Mouse (Mus musculus): Measurements from ENCODE around the gene Olfr715. TPM values are rescaled to one million over a fixed set of nuclear protein-coding genes. Genes with fewer than 3 reads are reported as not detected.
"Not testable (repeated sequence)": the region's sequence is repeated elsewhere in the genome, so short reads cannot be mapped to it uniquely, and the experiment has no call there.

Gene Olfr715
- polyA plus RNA-seq (2012; ENCODE audit: insufficient read depth, insufficient read length, missing spikeins) = not detected in 2 replicates

- H3K27ac ChIP-seq (replicated peaks; ENCODE audit: low read depth, low read length); H3K4me1 ChIP-seq (ENCODE audit: control insufficient read depth, insufficient read depth, insufficient read length, low read length); H3K4me3 ChIP-seq (ENCODE audit: insufficient read depth, low read depth, low read length): not testable (repeated sequence)
These were observed at the start of gene Olfr715 for GRCm38 (mm10) chr7:107130983-107131382. Olfr715 (minus strand) TSS chr7:107131083.

GRCm38 (mm10) chr7:107180406-107180805 is 49.5 kb upstream of the Olfr715 start:
- no peak overlapping the region for H3K27ac ChIP-seq (replicated peaks; ENCODE audit: low read depth, low read length)
- no peaks in the 10 kb centered on the region for H3K4me1 ChIP-seq (ENCODE audit: control insufficient read depth, insufficient read depth, insufficient read length, low read length)
- no peak overlapping the region for H3K4me3 ChIP-seq (ENCODE audit: insufficient read depth, low read depth, low read length)

- H3K4me1 ChIP-seq (ENCODE audit: control insufficient read depth, insufficient read depth, insufficient read length, low read length) = no peaks in the 10 kb centered on the region
- H3K27ac ChIP-seq (replicated peaks; ENCODE audit: low read depth, low read length) = no peak within 1 kb of the TSS
- no peak within 1 kb of the TSS for H3K4me3 ChIP-seq (ENCODE audit: insufficient read depth, low read depth, low read length)
These were observed 35.8 kb upstream of the Olfr715 start, which contains the start of gene Nlrp14 for GRCm38 (mm10) chr7:107166690-107167089. Nlrp14 (plus strand) TSS chr7:107166990.

- not testable (repeated sequence) for H3K4me1 ChIP-seq (ENCODE audit: control insufficient read depth, insufficient read depth, insufficient read length, low read length); H3K4me3 ChIP-seq (ENCODE audit: insufficient read depth, low read depth, low read length); H3K27ac ChIP-seq (replicated peaks; ENCODE audit: low read depth, low read length)
These were observed 7.1 kb upstream of the Olfr715 start, which contains the start of gene Olfr716 for GRCm38 (mm10) chr7:107138027-107138426. Olfr716 (plus strand) TSS chr7:107138327.

- not testable (repeated sequence) for H3K4me3 ChIP-seq (ENCODE audit: insufficient read depth, low read depth, low read length); H3K4me1 ChIP-seq (ENCODE audit: control insufficient read depth, insufficient read depth, insufficient read length, low read length); H3K27ac ChIP-seq (replicated peaks; ENCODE audit: low read depth, low read length)
These were observed 20.6 kb downstream of the Olfr715 start, which contains the start of gene Olfr715b for GRCm38 (mm10) chr7:107110269-107110668. Olfr715b (minus strand) TSS chr7:107110369.

- Histone ChIP-seq H3K27ac (replicated peaks; ENCODE audit: low read depth, low read length) (no peak within 1 kb of the TSS), H3K4me1 (ENCODE audit: control insufficient read depth, insufficient read depth, insufficient read length, low read length) (no peaks in the 10 kb centered on the region), H3K4me3 (ENCODE audit: insufficient read depth, low read depth, low read length) (no peak within 1 kb of the TSS)
These were observed 38.0 kb downstream of the Olfr715 start, which contains the start of gene Olfr17 for GRCm38 (mm10) chr7:107092920-107093319. Olfr17 (plus strand) TSS chr7:107093220.

Other genes with a start within 250 kb of the Olfr715 start
- gene Olfr706, start 242.9 kb downstream of the Olfr715 start, polyA plus RNA-seq (2012; ENCODE audit: insufficient read depth, insufficient read length, missing spikeins) = not detected in 2 replicates
- gene Olfr707, start 229.8 kb downstream of the Olfr715 start, polyA plus RNA-seq (2012; ENCODE audit: insufficient read depth, insufficient read length, missing spikeins) = not detected in 2 replicates
- gene Olfr1532-ps1, start 223.1 kb downstream of the Olfr715 start, polyA plus RNA-seq (2012; ENCODE audit: insufficient read depth, insufficient read length, missing spikeins) = not detected in 2 replicates
- not detected in 2 replicates for gene Olfr709-ps1, start 198.9 kb downstream of the Olfr715 start, polyA plus RNA-seq (2012; ENCODE audit: insufficient read depth, insufficient read length, missing spikeins)
- gene Olfr710, start 182.8 kb downstream of the Olfr715 start, polyA plus RNA-seq (2012; ENCODE audit: insufficient read depth, insufficient read length, missing spikeins) = not detected in 2 replicates
- gene Olfr6, start 167.1 kb downstream of the Olfr715 start, polyA plus RNA-seq (2012; ENCODE audit: insufficient read depth, insufficient read length, missing spikeins) = not detected in 2 replicates
- not detected in 2 replicates for gene Olfr711, start 155.6 kb downstream of the Olfr715 start, polyA plus RNA-seq (2012; ENCODE audit: insufficient read depth, insufficient read length, missing spikeins)
- gene Olfr2, start 125.0 kb downstream of the Olfr715 start, polyA plus RNA-seq (2012; ENCODE audit: insufficient read depth, insufficient read length, missing spikeins) = not detected in 2 replicates
- not detected in 2 replicates for gene Olfr713, start 99.9 kb downstream of the Olfr715 start, polyA plus RNA-seq (2012; ENCODE audit: insufficient read depth, insufficient read length, missing spikeins)
- gene Olfr714, start 60.1 kb downstream of the Olfr715 start, polyA plus RNA-seq (2012; ENCODE audit: insufficient read depth, insufficient read length, missing spikeins) = not detected in 2 replicates
- gene Olfr17, start 37.9 kb downstream of the Olfr715 start, polyA plus RNA-seq (2012; ENCODE audit: insufficient read depth, insufficient read length, missing spikeins) = not detected in 2 replicates
- not detected in 2 replicates for gene Olfr715b, start 20.7 kb downstream of the Olfr715 start, polyA plus RNA-seq (2012; ENCODE audit: insufficient read depth, insufficient read length, missing spikeins)
- not detected in 2 replicates for gene Olfr716, start 7.2 kb upstream of the Olfr715 start, polyA plus RNA-seq (2012; ENCODE audit: insufficient read depth, insufficient read length, missing spikeins)
- gene Nlrp14, start 35.9 kb upstream of the Olfr715 start, polyA plus RNA-seq (2012; ENCODE audit: insufficient read depth, insufficient read length, missing spikeins) = not detected in 2 replicates
- not detected in 2 replicates for gene Rbmxl2, start 78.4 kb upstream of the Olfr715 start, polyA plus RNA-seq (2012; ENCODE audit: insufficient read depth, insufficient read length, missing spikeins)
- gene Syt9, start 239.6 kb upstream of the Olfr715 start, polyA plus RNA-seq (2012; ENCODE audit: insufficient read depth, insufficient read length, missing spikeins) = not detected in 2 replicates